Mouse (Mus musculus): ENCODE measurements around the gene Rsph9. TPM values are rescaled to one million over a fixed set of nuclear protein-coding genes. Genes with fewer than 3 reads are reported as not detected.

The Rsph9 gene
- polyA plus RNA-seq, 1 experiment from 2014 or later = 8.6 TPM

DNA sequence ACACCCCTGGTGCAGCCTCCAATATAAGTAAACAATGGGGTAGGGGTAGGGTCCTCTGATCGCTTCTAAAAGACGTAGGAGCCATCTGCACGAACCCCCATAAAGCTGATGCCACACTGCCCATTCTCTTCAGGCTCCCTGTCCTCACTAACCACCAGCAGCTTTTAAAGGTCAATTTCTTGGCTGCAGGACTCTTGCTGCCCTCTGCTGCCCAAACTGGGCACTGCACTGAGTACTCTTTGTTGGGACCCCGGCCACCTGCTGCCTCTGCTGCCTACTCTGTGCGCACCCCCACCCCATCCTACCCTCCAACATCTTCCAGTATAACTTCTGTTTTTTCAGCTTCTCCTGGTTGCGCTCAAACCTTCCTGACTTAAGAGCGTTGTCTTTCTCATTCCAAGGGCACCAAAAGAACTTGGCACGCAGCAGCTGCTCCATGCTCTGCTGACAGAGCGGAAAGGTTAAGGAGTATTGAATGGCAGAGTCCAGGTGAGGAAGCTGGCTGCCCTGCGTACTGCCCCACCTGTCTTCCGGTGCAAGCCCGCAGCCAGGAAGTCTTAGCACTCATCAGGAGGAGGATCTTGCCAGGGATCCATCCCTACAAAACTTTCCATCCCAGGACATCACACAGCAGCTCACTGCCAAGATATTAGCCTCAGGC, 11.8 kb downstream of the Rsph9 start:
- ATAC-seq = peak; percentile 42
- 14% methylated on average over 12 of the region's 12 CpGs for WGBS
- Histone ChIP-seq H3K9ac (no peak overlapping the region; the same call in 1 of the 2 replicates), H3K27me3 (replicated peaks) (no peaks in the 10 kb centered on the region), H3K27ac (no peak overlapping the region), H3K4me2 (replicated peaks) (no peak overlapping the region), H3K9me3 (no peaks in the 10 kb centered on the region), H3K4me1 (replicated peaks) (no peaks in the 10 kb centered on the region), H3K36me3 (peaks cover 20% of the 10 kb centered on the region; the same call in 1 of the 2 replicates), H3K4me3 (replicated peaks) (no peak overlapping the region)

GRCm38 (mm10) chr17:46129741-46130498, 14.1 kb downstream of the Rsph9 start:
- Histone ChIP-seq H3K27me3 (replicated peaks) (no peaks in the 10 kb centered on the region), H3K27ac (no peak overlapping the region), H3K4me3 (replicated peaks) (no peak overlapping the region), H3K36me3 (peaks cover 42% of the 10 kb centered on the region), H3K4me1 (replicated peaks) (no peaks in the 10 kb centered on the region), H3K9ac (no peak overlapping the region), H3K9me3 (no peaks in the 10 kb centered on the region), H3K4me2 (replicated peaks) (no peak overlapping the region)
- 76% methylated on average over 13 of the region's 13 CpGs for WGBS
- ATAC-seq = peak; percentile 37; the same call in 1 of the 2 replicates

DNA sequence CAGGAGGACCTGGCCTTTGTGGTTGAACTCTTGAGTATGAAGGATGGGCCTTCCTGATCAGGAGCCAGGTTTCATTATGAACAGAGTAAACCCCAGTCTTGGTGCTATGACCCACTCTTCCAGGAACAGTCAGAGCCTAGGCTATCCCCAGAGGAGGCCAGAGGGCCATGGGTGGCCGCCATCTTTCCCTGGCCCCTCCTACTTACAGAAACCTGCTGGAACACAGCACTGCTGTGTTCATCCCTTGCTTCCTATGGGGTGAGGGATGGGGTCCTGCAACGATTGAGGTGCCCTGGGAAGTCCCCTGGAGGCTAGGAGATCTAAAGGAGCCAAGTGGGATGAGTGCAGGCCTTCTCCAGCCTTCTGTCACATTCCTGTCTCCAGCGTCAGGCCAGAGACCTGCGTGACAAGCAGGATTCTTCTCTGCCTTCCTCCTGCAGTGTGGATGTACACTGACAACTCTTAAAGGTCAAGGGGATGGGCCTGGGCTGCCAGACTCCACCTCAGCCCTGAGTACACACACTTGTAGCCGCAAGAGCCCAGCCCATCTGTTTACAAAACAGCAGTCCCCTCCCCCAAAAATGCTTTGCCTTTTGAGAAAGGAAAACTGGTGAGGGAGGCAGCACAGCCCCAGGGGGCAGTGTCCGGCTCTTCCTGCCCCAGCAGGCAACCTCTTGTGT, 16.1 kb downstream of the Rsph9 start:
- 76% methylated on average over 6 of the region's 6 CpGs for WGBS

GRCm38 (mm10) chr17:46126608-46127007, 17.4 kb downstream of the Rsph9 start:
- no peak overlapping the region for H3K4me2 ChIP-seq (replicated peaks)
- H3K9me3 ChIP-seq = no peaks in the 10 kb centered on the region
- H3K27me3 ChIP-seq (replicated peaks) = no peaks in the 10 kb centered on the region
- no peak for ATAC-seq
- no peak overlapping the region for H3K9ac ChIP-seq
- peaks cover 62% of the 10 kb centered on the region for H3K36me3 ChIP-seq
- H3K4me3 ChIP-seq (replicated peaks) = no peak overlapping the region
- H3K4me1 ChIP-seq (replicated peaks) = no peaks in the 10 kb centered on the region
- no peak overlapping the region for H3K27ac ChIP-seq
- WGBS = 69% methylated on average over 6 of the region's 6 CpGs

More for the DNA sequence above, 16.1 kb downstream of the Rsph9 start:
- H3K27me3 ChIP-seq (replicated peaks) = no peaks in the 10 kb centered on the region
- no peaks in the 10 kb centered on the region for H3K9me3 ChIP-seq
- H3K4me3 ChIP-seq (replicated peaks) = no peak overlapping the region
- no peak for ATAC-seq
- no peak overlapping the region for H3K4me2 ChIP-seq (replicated peaks)
- no peaks in the 10 kb centered on the region for H3K4me1 ChIP-seq (replicated peaks)
- H3K27ac ChIP-seq = no peak overlapping the region
- H3K9ac ChIP-seq = no peak overlapping the region
- peaks cover 55% of the 10 kb centered on the region for H3K36me3 ChIP-seq

GRCm38 (mm10) chr17:46123953-46124700, 19.9 kb downstream of the Rsph9 start:
- Histone ChIP-seq H3K27ac (no peak overlapping the region), H3K9me3 (no peaks in the 10 kb centered on the region), H3K4me2 (replicated peaks) (no peak overlapping the region), H3K36me3 (peaks cover 66% of the 10 kb centered on the region), H3K27me3 (replicated peaks) (no peaks in the 10 kb centered on the region), H3K4me1 (replicated peaks) (no peaks in the 10 kb centered on the region), H3K4me3 (replicated peaks) (no peak overlapping the region), H3K9ac (no peak overlapping the region)
- ATAC-seq = no peak
- 86% methylated on average over 12 of the region's 12 CpGs for WGBS

DNA sequence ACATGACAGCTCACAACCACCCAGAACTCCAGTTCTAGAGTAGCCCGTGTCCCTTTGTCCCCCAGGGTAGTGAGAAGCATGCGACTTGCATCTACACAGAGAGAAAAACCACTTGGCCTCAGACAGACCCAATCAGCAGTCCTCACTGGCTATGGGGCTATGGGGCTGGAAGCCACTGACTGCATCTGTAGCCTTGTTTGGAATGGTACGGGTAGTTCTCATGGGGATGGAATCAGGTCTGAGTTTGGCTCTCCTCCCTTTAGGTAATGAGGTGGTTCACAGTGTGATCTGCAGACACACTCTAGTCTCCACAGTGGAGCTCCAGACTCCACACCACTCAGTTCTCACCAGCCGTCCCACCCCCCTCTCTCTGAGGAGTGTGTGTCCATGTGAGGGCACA, 20.7 kb downstream of the Rsph9 start:
- no peak for ATAC-seq
- no peak overlapping the region for H3K4me3 ChIP-seq (replicated peaks)
- H3K4me2 ChIP-seq (replicated peaks) = no peak overlapping the region
- no peak overlapping the region for H3K27ac ChIP-seq
- H3K36me3 ChIP-seq = peaks cover 61% of the 10 kb centered on the region
- no peaks in the 10 kb centered on the region for H3K9me3 ChIP-seq
- WGBS = 95% methylated on average over 4 of the region's 4 CpGs
- H3K4me1 ChIP-seq (replicated peaks) = no peaks in the 10 kb centered on the region
- no peak overlapping the region for H3K9ac ChIP-seq
- no peaks in the 10 kb centered on the region for H3K27me3 ChIP-seq (replicated peaks)

GRCm38 (mm10) chr17:46122791-46123190, 21.2 kb downstream of the Rsph9 start:
- H3K27ac ChIP-seq = no peak overlapping the region
- no peaks in the 10 kb centered on the region for H3K9me3 ChIP-seq
- no peak overlapping the region for H3K4me2 ChIP-seq (replicated peaks)
- no peak overlapping the region for H3K9ac ChIP-seq
- ATAC-seq = no peak
- WGBS = 98% methylated on average over 4 of the region's 4 CpGs
- peaks cover 58% of the 10 kb centered on the region for H3K36me3 ChIP-seq
- H3K4me1 ChIP-seq (replicated peaks) = no peaks in the 10 kb centered on the region
- no peaks in the 10 kb centered on the region for H3K27me3 ChIP-seq (replicated peaks)
- H3K4me3 ChIP-seq (replicated peaks) = no peak overlapping the region

GRCm38 (mm10) chr17:46119641-46120040, 24.4 kb downstream of the Rsph9 start:
- H3K9ac ChIP-seq = no peak overlapping the region
- H3K27ac ChIP-seq = no peak overlapping the region
- ATAC-seq = no peak
- no peaks in the 10 kb centered on the region for H3K27me3 ChIP-seq (replicated peaks)
- H3K36me3 ChIP-seq = peaks cover 32% of the 10 kb centered on the region
- no peaks in the 10 kb centered on the region for H3K9me3 ChIP-seq
- H3K4me2 ChIP-seq (replicated peaks) = no peak overlapping the region
- WGBS = 90% methylated on average over 10 of the region's 10 CpGs
- H3K4me3 ChIP-seq (replicated peaks) = no peak overlapping the region
- H3K4me1 ChIP-seq (replicated peaks) = 0 out of 2 replicates have a peak, but pooled peaks cover 8% of the 10 kb centered on the region

GRCm38 (mm10) chr17:46118423-46118850, 25.6 kb downstream of the Rsph9 start:
- no peak overlapping the region for H3K4me2 ChIP-seq (replicated peaks)
- 69% methylated on average over 4 of the region's 4 CpGs for WGBS
- no peak for ATAC-seq
- 0 out of 2 replicates have a peak, but pooled peaks cover 8% of the 10 kb centered on the region for H3K4me1 ChIP-seq (replicated peaks)
- no peak overlapping the region for H3K27ac ChIP-seq
- no peaks in the 10 kb centered on the region for H3K9me3 ChIP-seq
- no peak overlapping the region for H3K9ac ChIP-seq
- no peaks in the 10 kb centered on the region for H3K27me3 ChIP-seq (replicated peaks)
- H3K36me3 ChIP-seq = peaks cover 26% of the 10 kb centered on the region
- no peak overlapping the region for H3K4me3 ChIP-seq (replicated peaks)

GRCm38 (mm10) chr17:46117623-46118422, 26.2 kb downstream of the Rsph9 start:
- Histone ChIP-seq H3K4me2 (replicated peaks) (no peak overlapping the region), H3K9ac (no peak overlapping the region), H3K9me3 (no peaks in the 10 kb centered on the region), H3K27me3 (replicated peaks) (no peaks in the 10 kb centered on the region), H3K4me3 (replicated peaks) (no peak overlapping the region), H3K4me1 (replicated peaks) (0 out of 2 replicates have a peak, but pooled peaks cover 8% of the 10 kb centered on the region), H3K27ac (no peak overlapping the region), H3K36me3 (peaks cover 20% of the 10 kb centered on the region; the same call in 1 of the 2 replicates)
- 76% methylated on average over 13 of the region's 13 CpGs for WGBS
- no peak for ATAC-seq

- Histone ChIP-seq H3K9ac (no peak overlapping the region), H3K4me2 (replicated peaks) (no peak overlapping the region), H3K27me3 (replicated peaks) (no peaks in the 10 kb centered on the region), H3K9me3 (no peaks in the 10 kb centered on the region), H3K36me3 (peaks cover 14% of the 10 kb centered on the region; the same call in 1 of the 2 replicates), H3K27ac (no peak overlapping the region), H3K4me1 (replicated peaks) (0 out of 2 replicates have a peak, but pooled peaks cover 8% of the 10 kb centered on the region), H3K4me3 (replicated peaks) (no peak overlapping the region)
- ATAC-seq = no peak
- 85% methylated on average over 3 of the region's 3 CpGs for WGBS
These were observed 27.1 kb downstream of the Rsph9 start for GRCm38 (mm10) chr17:46116881-46117280.
